10 mouse cellular contexts compared by ENCODE assay signal in genomic region chr4:149308491-149308820, GRCm38 (mm10). TPM values are rescaled to one million over a fixed set of nuclear protein-coding genes. Genes with fewer than 3 reads are reported as not detected.
DNase-seq lines count a peak whose midpoint lies in the region; ATAC-seq and TF ChIP-seq lines count a peak whose summit lies in the region.
"Had no signal": no experiment of that assay in that cellular context is flagged by ENCODE, and none has a peak within 500 bp of the region (broad histone marks: within the 10 kb centered on the region; RNA-seq: fewer than 3 reads in every experiment).

No protein-coding gene starts in this region.

- H3K27me3 ChIP-seq in cerebellum, adult 2 months (ENCODE audit: control insufficient read depth, insufficient read depth, low read length), result no peaks in the 10 kb centered on the region
- no peaks in the 10 kb centered on the region for H3K27me3 ChIP-seq in neural tube, embryonic 11.5 days (ENCODE audit: control insufficient read depth, insufficient read depth, low read length)
- H3K27me3 ChIP-seq in liver, embryonic 13.5 days, result peaks cover 24% of the 10 kb centered on the region

- ATAC-seq in neural tube, embryonic 11.5 days (ENCODE audit: insufficient read depth, low FRiP score, low TSS enrichment), result no peak
- ATAC-seq in liver, embryonic 13.5 days (ENCODE audit: low read depth), result no peak

- no peaks in the 10 kb centered on the region for H3K9me3 ChIP-seq in neural tube, embryonic 11.5 days (ENCODE audit: control insufficient read depth, low read length)
- H3K9me3 ChIP-seq in liver, embryonic 13.5 days (replicated peaks), result no peaks in the 10 kb centered on the region

- WGBS in cerebellum, adult 2 months, result 47% methylated on average over 3 of the region's 3 CpGs
- 37% methylated on average over 3 of the region's 3 CpGs for WGBS in neural tube, embryonic 11.5 days
- 43% methylated on average over 3 of the region's 3 CpGs for WGBS in liver, embryonic 13.5 days (ENCODE audit: insufficient replicate concordance)

- H3K4me3 ChIP-seq in cerebellum, adult 2 months (replicated peaks; ENCODE audit: insufficient read depth, low read depth, low read length), result peak overlapping the region; percentile 88
- peak overlapping the region; percentile 99 for H3K4me3 ChIP-seq in neural tube, embryonic 11.5 days (ENCODE audit: low read depth, low read length)
- peak overlapping the region; percentile 79 for H3K4me3 ChIP-seq in liver, embryonic 13.5 days (replicated peaks)

- no peak for TF ChIP-seq POLR2A in cerebellum, adult 2 months (IDR thresholded peaks at IDR 0.05; ENCODE audit: borderline replicate concordance, insufficient read depth, low read length)

- peaks cover 4% of the 10 kb centered on the region; the same call in 1 of the 2 replicates for H3K4me1 ChIP-seq in cerebellum, adult 2 months (ENCODE audit: control insufficient read depth, insufficient read depth, low read length)
- H3K4me1 ChIP-seq in neural tube, embryonic 11.5 days (ENCODE audit: control insufficient read depth, insufficient read depth, low read length), result peaks cover 10% of the 10 kb centered on the region
- H3K4me1 ChIP-seq in liver, embryonic 13.5 days (replicated peaks), result peaks cover 27% of the 10 kb centered on the region

- H3K36me3 ChIP-seq in neural tube, embryonic 11.5 days (ENCODE audit: control insufficient read depth, insufficient read depth, low read length), result no peaks in the 10 kb centered on the region
- H3K36me3 ChIP-seq in liver, embryonic 13.5 days, result no peaks in the 10 kb centered on the region

- TF ChIP-seq CTCF in cerebellum, adult 2 months (IDR thresholded peaks at IDR 0.05; ENCODE audit: borderline replicate concordance, insufficient read depth, low read depth, low read length), result no peak

- peak overlapping the region; percentile 98 for H3K9ac ChIP-seq in neural tube, embryonic 11.5 days (ENCODE audit: low read length)
- peak overlapping the region; percentile 71 for H3K9ac ChIP-seq in liver, embryonic 13.5 days

- H3K4me2 ChIP-seq in neural tube, embryonic 11.5 days (ENCODE audit: low read depth), result peak overlapping the region; percentile 49
- peak overlapping the region; percentile 98 for H3K4me2 ChIP-seq in liver, embryonic 13.5 days

- DNase-seq in cerebellum, adult 2 months, result no peak
- DNase-seq in cerebellum, postnatal 14 days, result no peak
- DNase-seq in neural tube, embryonic 11.5 days (ENCODE audit: low spot score), result no peak
- no peak for DNase-seq in neural tube, embryonic 10.5 days (ENCODE audit: extremely low spot score, low spot score)
- DNase-seq in liver, embryonic 13.5 days, result no peak
- DNase-seq in natural killer cell, adult 2 months (ENCODE audit: low spot score in 2 of 2), result no peak
- DNase-seq in right cerebral cortex, postnatal 36 days (ENCODE audit: low spot score in 2 of 2), result no peak
- DNase-seq in adrenal gland, adult 18-20 months (ENCODE audit: low spot score in 2 of 2), result no peak
- DNase-seq: kidney, postnatal 4 days; thymus, postnatal 25 days had no signal

- peak overlapping the region; percentile 83 for H3K27ac ChIP-seq in cerebellum, adult 2 months (ENCODE audit: insufficient read depth, low read length)
- peak overlapping the region; percentile 90 for H3K27ac ChIP-seq in neural tube, embryonic 11.5 days (ENCODE audit: low read depth, low read length)
- H3K27ac ChIP-seq in liver, embryonic 13.5 days, result no peak overlapping the region

RNA-seq across cellular contexts. Expression of gene Kif1b, which starts 1.0 kb away (rescaled TPM):
- 254 and 264 TPM in 2 replicates for polyA plus RNA-seq in cerebellum, adult 2 months (2012; rRNA removed)
- 99.2 and 104 TPM in 2 replicates for polyA plus RNA-seq in neural tube, embryonic 11.5 days (2014; fragmentation: Nextera tagmentation; extraction: Ambion mirVana)
- polyA plus RNA-seq in liver, embryonic 13.5 days (2015; fragmentation: Nextera tagmentation; extraction: Ambion mirVana), result 5.1 and 6.7 TPM in 2 replicates
- total RNA-seq in adrenal gland, adult 18-20 months (2021), result 100 to 1,000 TPM; 108 to 138 TPM

Comparison
In these comparisons a context has a peak if more than half of its experiments do, and no peak if none do; other contexts are left out.
1. RNA of gene Kif1b, which starts 1.0 kb away (polyA plus RNA-seq): 254 to 264 TPM in cerebellum, adult 2 months and 99.2 to 104 TPM in neural tube, embryonic 11.5 days; 5.1 to 6.7 TPM in liver, embryonic 13.5 days; every median in the first group is over 10 times any median in the second.
2. Peak in every context shown above with its lines, with median percentiles within 50 percentile points of each other: H3K4me3 ChIP-seq.